8 mouse cellular contexts compared by ENCODE assay signal in the genomic region with DNA sequence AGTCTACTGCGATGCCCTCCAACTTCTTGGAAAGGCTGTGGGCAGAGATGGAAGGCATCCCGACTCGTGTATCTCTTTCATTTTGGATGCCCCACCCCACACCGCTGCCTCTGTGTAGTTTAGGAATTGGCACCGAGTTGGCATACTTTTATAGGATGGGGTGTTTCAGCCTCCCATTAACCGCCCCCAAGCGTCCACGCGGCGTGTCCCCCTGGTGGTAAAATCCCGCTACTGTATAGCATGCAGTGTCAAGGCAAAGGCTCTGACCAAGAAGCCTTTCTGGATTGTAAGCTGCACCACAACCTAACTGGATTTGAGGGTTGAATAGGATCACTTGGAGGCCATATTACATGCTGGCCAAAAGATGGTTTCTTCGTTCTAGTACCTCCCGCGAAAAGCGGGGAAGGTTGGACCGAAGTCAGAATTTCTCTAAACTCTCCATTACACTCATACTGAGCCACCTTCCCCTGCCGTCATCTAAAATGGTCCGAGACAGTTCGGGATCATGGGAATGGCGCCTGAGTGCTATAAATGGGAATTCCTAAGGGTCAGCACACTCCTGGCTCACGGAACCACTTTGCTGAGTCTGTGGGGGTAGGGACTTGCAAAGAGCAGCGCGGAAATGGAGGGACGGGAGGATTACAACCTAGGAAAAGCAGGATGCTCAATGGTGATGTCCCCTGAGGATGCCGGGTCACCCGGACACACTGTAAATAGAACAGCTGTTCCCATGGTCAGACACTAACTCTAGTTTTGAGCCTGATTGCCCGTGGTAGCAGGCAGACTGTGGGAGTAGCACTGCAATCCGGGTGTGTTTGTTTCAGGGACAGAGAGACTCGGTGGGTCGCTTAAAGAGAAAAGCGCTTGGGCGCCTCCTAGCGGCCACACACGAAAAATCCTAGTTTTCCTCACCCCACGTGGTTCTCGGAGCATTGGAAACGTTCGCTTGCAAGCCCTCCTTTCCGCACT. TPM values are rescaled to one million over a fixed set of nuclear protein-coding genes. Genes with fewer than 3 reads are reported as not detected.
DNase-seq lines count a peak whose midpoint lies in the region; ATAC-seq and TF ChIP-seq lines count a peak whose summit lies in the region.

No protein-coding gene starts in this region.

- peaks cover 0 to 2% of the 10 kb centered on the region in 2 experiments; a peak in 1 of 4 replicates for H3K4me1 ChIP-seq in ES-E14 (ENCODE audit: control insufficient read depth in 2 of 2, insufficient read depth in 2 of 2, low read length in 2 of 2, poor library complexity in 1 of 2)

- peak; percentile 47; the same call in 1 of the 2 replicates for ATAC-seq in erythroid progenitor cell, adult 5-6 weeks (replicated peaks; ENCODE audit: low FRiP score, poor library complexity, severe bottlenecking)

- no peak overlapping the region for H3K27ac ChIP-seq in ES-E14 (ENCODE audit: insufficient read depth, low read depth, low read length, poor library complexity, severe bottlenecking)

- 0 out of 2 replicates have a peak overlapping the region, but pooled peaks have one; percentile 21 for H3K9ac ChIP-seq in ES-E14 (ENCODE audit: insufficient read depth, low read depth, low read length, poor library complexity, severe bottlenecking)

- DNase-seq in ES-E14 (ENCODE audit: low read depth, low spot score), result peak; percentile 83
- DNase-seq in brain, adult 2 months (ENCODE audit: low read depth, low spot score), result peak; percentile 80
- DNase-seq in heart, postnatal 10 days, result peak; percentile 63 to 80
- peak; percentile 79 to 84 for DNase-seq in kidney, postnatal 4 days
- peak; percentile 80 for DNase-seq in lung, postnatal 10 days
- peak; percentile 91 for DNase-seq in retina, embryonic 14.5 days (ENCODE audit: low spot score)
- peak; percentile 52 for DNase-seq in yolk sac, embryonic 10.5 days (ENCODE audit: low spot score)

- peak overlapping the region; percentile 47 to 61 for H3K4me3 ChIP-seq in ES-E14 (ENCODE audit: insufficient read depth in 1 of 2, low read depth in 1 of 2, low read length in 2 of 2, poor library complexity in 1 of 2, severe bottlenecking in 1 of 2)

- no peaks in the 10 kb centered on the region for H3K36me3 ChIP-seq in ES-E14 (ENCODE audit: control insufficient read depth, insufficient read depth, low read length, poor library complexity, severe bottlenecking)

- H3K9me3 ChIP-seq in ES-E14 (ENCODE audit: control insufficient read depth, insufficient read depth, low read depth, low read length), result no peaks in the 10 kb centered on the region

- intact Hi-C loops in heart, postnatal 10 days (cut with DNase I), result loop anchor here (5.0 kb wide), 1 partner anchor 91 kb away; a partner anchor contains a TSS

- in situ Hi-C loops in ES-E14 (cut with MboI; ENCODE audit: low sequenced_read_pairs in 2 of 2, unreplicated experiment in 2 of 2), result loop anchor here (5.0 kb wide), 3 partner anchors 221 to 551 kb away; no protein-coding TSS in a partner anchor

TF ChIP-seq in ES-E14, 5 proteins besides CTCF, POLR2A, EP300 and RAD21:
- TF ChIP-seq ZC3H11A (IDR thresholded peaks at IDR 0.05; ENCODE audit: borderline replicate concordance, low read depth, low read length) (peak; percentile 19; the same call in 1 of the 2 replicates), CHD2 (IDR thresholded peaks at IDR 0.05; ENCODE audit: low read depth, low read length) (no peak)

RNA-seq across cellular contexts. Expression of a gene that starts 15.7 kb away (rescaled TPM):
- total RNA-seq in ES-E14 (2012; rRNA removed), result 0.27 TPM in 1 of 2 replicates, not detected in the other
- total RNA-seq in erythroid progenitor cell, adult 5-6 weeks (2015; ENCODE audit: low replicate concordance), result not detected in 2 replicates
- not detected in 2 replicates for total RNA-seq in erythroid progenitor cell, adult 5-6 weeks (2017; ENCODE audit: low replicate concordance)
- total RNA-seq in heart, postnatal 10 days (2021), result not detected
